Mouse (Mus musculus) bone marrow macrophage, adult 2 months (primary cell): ENCODE data around the gene Sept6. TPM values are rescaled to one million over a fixed set of nuclear protein-coding genes. Genes with fewer than 3 reads are reported as not detected.
A peak's percentile ranks its signal among the peaks of the same experiment; 100 is the strongest.

Experiments
- H3K27ac ChIP-seq: 2 replicates; pipeline ENCODE4 v1.5.1; 2012; ENCODE audit warnings: low read depth, low read length; ENCODE audit not compliant: insufficient read depth
- H3K4me1 ChIP-seq: 2 replicates; pipeline ENCODE4 v1.6.1; 2012; ENCODE audit warnings: low read length; ENCODE audit not compliant: control insufficient read depth, insufficient read depth
- H3K4me3 ChIP-seq: 2 replicates; pipeline ENCODE4 v1.5.1; 2012; ENCODE audit warnings: mild to moderate bottlenecking, low read length, moderate library complexity; ENCODE audit not compliant: insufficient read depth
- CTCF ChIP-seq: IDR thresholded peaks from 2 replicates; pipeline ENCODE4 v1.5.1; 2012; ENCODE audit warnings: low read depth, mild to moderate bottlenecking, low read length, moderate library complexity
- POLR2A ChIP-seq: IDR thresholded peaks from 2 replicates; pipeline ENCODE4 v1.6.1; 2012; ENCODE audit warnings: mild to moderate bottlenecking, low read depth, low read length, borderline replicate concordance
- polyA plus RNA-seq: library from polyadenylated mRNA; stranded (reverse); fragments of >200 nt; gene quantifications from 2 replicates; pipeline ENCODE4 v1.2.4, GENCODE M21; 2012; ENCODE audit not compliant: missing spikeins, insufficient read depth, insufficient read length

Gene Sept6
- 10.2 and 10.5 TPM in 2 replicates for polyA plus RNA-seq

- Histone ChIP-seq H3K4me3 (no peak within 1 kb of the TSS), H3K27ac (peak within 1 kb of the TSS; percentile 28; the same call in 1 of the 2 replicates), H3K4me1 (peaks cover 12% of the 10 kb centered on the region)
- TF ChIP-seq CTCF (no peak), POLR2A (no peak)
Measured at GRCm38 (mm10) chrX:36991694-36992093, at the start of gene Sept6. Gene Sept6 (minus strand): TSS chrX:36991794.

GRCm38 (mm10) chrX:37028378-37028777 lies 36.8 kb upstream of the Sept6 start:
- H3K4me1 ChIP-seq, result no peaks in the 10 kb centered on the region
- no peak overlapping the region for H3K4me3 ChIP-seq
- no peak for TF ChIP-seq POLR2A
- TF ChIP-seq CTCF, result no peak
- H3K27ac ChIP-seq, result no peak overlapping the region

- no peak overlapping the region for H3K27ac ChIP-seq
Measured at GRCm38 (mm10) chrX:37023652-37024309, 32.2 kb upstream of the Sept6 start.

GRCm38 (mm10) chrX:37022690-37023089 lies 31.1 kb upstream of the Sept6 start:
- Histone ChIP-seq H3K27ac (no peak overlapping the region), H3K4me3 (no peak overlapping the region), H3K4me1 (no peaks in the 10 kb centered on the region)
- peak; percentile 41 for TF ChIP-seq CTCF
- TF ChIP-seq POLR2A, result no peak

More at GRCm38 (mm10) chrX:37023652-37024309, 32.2 kb upstream of the Sept6 start:
- Histone ChIP-seq H3K4me3 (no peak overlapping the region), H3K4me1 (no peaks in the 10 kb centered on the region)
- no peak for TF ChIP-seq POLR2A
- no peak for TF ChIP-seq CTCF

GRCm38 (mm10) chrX:37019045-37019444 lies 27.5 kb upstream of the Sept6 start:
- Histone ChIP-seq H3K4me3 (no peak overlapping the region), H3K4me1 (no peaks in the 10 kb centered on the region), H3K27ac (no peak overlapping the region)
- no peak for TF ChIP-seq CTCF
- no peak for TF ChIP-seq POLR2A

- H3K27ac ChIP-seq, result no peak overlapping the region
- no peaks in the 10 kb centered on the region for H3K4me1 ChIP-seq
- H3K4me3 ChIP-seq, result no peak overlapping the region
- TF ChIP-seq CTCF (no peak), POLR2A (no peak)
Measured at GRCm38 (mm10) chrX:37018150-37018654, 26.6 kb upstream of the Sept6 start.

- H3K27ac ChIP-seq, result no peak overlapping the region
- TF ChIP-seq CTCF (no peak), POLR2A (no peak)
- no peak overlapping the region for H3K4me3 ChIP-seq
- H3K4me1 ChIP-seq, result no peaks in the 10 kb centered on the region
Measured at GRCm38 (mm10) chrX:37013870-37014269, 22.3 kb upstream of the Sept6 start.

- Histone ChIP-seq H3K4me1 (peaks cover 12% of the 10 kb centered on the region), H3K4me3 (no peak overlapping the region), H3K27ac (peak overlapping the region; percentile 28; the same call in 1 of the 2 replicates)
- no peak for TF ChIP-seq POLR2A
- TF ChIP-seq CTCF, result no peak
Measured at GRCm38 (mm10) chrX:36991039-36991438, 555 bp downstream of the Sept6 start.

- TF ChIP-seq CTCF (no peak), POLR2A (no peak)
- Histone ChIP-seq H3K4me1 (peaks cover 12% of the 10 kb centered on the region), H3K27ac (no peak overlapping the region)
Measured at GRCm38 (mm10) chrX:36989752-36990404, 1.7 kb downstream of the Sept6 start.

GRCm38 (mm10) chrX:36989234-36989751 lies 2.3 kb downstream of the Sept6 start:
- TF ChIP-seq CTCF (no peak), POLR2A (no peak)
- no peak overlapping the region for H3K27ac ChIP-seq
- H3K4me3 ChIP-seq, result peak overlapping the region; percentile 61
- peaks cover 12% of the 10 kb centered on the region for H3K4me1 ChIP-seq

More at GRCm38 (mm10) chrX:36989752-36990404, 1.7 kb downstream of the Sept6 start:
- H3K4me3 ChIP-seq, result peak overlapping the region; percentile 61
